Mouse (Mus musculus) cortical plate, adult 2 months (tissue): Measurements from ENCODE around the gene Slc44a5.

Experiments
- CTCF ChIP-seq: fragments of 200-500 bp; IDR thresholded peaks from 2 replicates; pipeline ENCODE4 v1.5.1; 2011; ENCODE audit warnings: mild to moderate bottlenecking, control low read depth, low read length; ENCODE audit not compliant: insufficient read depth; ENCODE audit errors: extremely low read depth
- POLR2A ChIP-seq: fragments of 200-500 bp; IDR thresholded peaks from 2 replicates; pipeline ENCODE4 v1.6.1; 2011; ENCODE audit warnings: mild to moderate bottlenecking, low read length, control low read depth; ENCODE audit not compliant: insufficient read depth; ENCODE audit errors: extremely low read depth

- TF ChIP-seq CTCF (no peak), POLR2A (no peak)
Observed at GRCm38 (mm10) chr3:154179423-154179920, 206.2 kb downstream of the Slc44a5 start.
